Mouse (Mus musculus) CH12.LX (cell line): ENCODE measurements at regions not wholly inside any gene's neighbourhood (a gene's known extent, or its start where the extent isn't known, plus 50 kb on each side); places are given as distances from the start of the nearest gene placed in this dataset.

Experiments
- CHD2 ChIP-seq: IDR thresholded peaks from 2 replicates; pipeline ENCODE4 v1.6.1; 2011; ENCODE audit warnings: low read length, improper control_type of control experiment
- EP300 ChIP-seq: IDR thresholded peaks from 2 replicates; pipeline ENCODE4 v1.6.1; 2011; ENCODE audit warnings: low read length, improper control_type of control experiment
- MEF2A ChIP-seq: IDR thresholded peaks from 2 replicates; pipeline ENCODE4 v1.6.1; 2014; ENCODE audit warnings: low read depth, mild to moderate bottlenecking, inconsistent platforms, low read length, improper control_type of control experiment, borderline replicate concordance
- NELFE ChIP-seq: IDR thresholded peaks from 2 replicates; pipeline ENCODE4 v1.6.1; 2011; ENCODE audit warnings: low read depth, low read length, improper control_type of control experiment
- POLR2A ChIP-seq: IDR thresholded peaks from 2 replicates; pipeline ENCODE4 v1.6.1; 2011; ENCODE audit warnings: low read depth, mild to moderate bottlenecking, improper control_type of control experiment, low read length

DNA sequence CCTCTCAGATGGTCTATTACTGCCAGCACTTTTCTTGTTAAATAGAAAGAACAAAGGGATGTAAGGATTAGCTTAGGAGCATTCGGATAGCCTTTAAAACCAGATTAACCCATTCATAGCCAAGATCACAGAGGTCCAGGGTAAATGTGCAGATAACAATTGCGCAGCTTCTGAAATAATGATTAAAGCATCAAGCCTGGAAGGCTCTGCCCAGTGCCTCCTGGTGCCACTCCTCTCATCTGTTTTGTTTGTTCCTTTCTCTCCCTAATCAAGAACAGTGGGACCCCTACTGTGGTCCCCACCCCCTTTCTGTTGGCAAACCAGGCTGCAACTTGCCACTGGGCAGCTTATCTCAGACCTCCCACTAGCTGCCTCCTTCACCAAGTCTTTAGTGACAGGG is 131.8 kb upstream of the Egln3 start:
- TF ChIP-seq NELFE (no peak), EP300 (no peak), CHD2 (no peak), POLR2A (no peak), MEF2A (no peak)
